ENCODE assay signal across 31 mouse cellular contexts in the genomic region with DNA sequence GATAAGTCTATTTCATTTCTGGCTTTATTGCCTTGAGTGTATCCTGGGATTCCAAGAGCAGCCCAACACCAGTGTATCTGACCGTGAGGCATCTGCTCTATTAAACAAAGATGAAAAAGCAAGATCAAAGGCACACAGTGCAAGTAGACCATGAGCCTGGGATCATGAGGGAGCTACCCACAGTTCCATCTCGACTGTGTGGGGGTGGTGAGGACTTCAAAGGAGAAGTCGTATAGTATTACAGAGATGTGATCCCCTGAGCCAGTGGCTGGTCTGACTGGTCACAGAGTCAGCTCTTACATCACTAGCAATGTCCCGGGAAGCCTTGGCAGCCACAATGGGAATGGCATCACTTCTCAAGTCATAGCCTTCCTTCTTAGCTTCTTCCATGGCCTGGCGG.
DNase-seq lines count a peak whose midpoint lies in the region; ATAC-seq lines count a peak whose summit lies in the region.
"Had no signal": no experiment of that assay in that cellular context is flagged by ENCODE, and none has a peak within 500 bp of the region (broad histone marks: within the 10 kb centered on the region; RNA-seq: fewer than 3 reads in every experiment).

No protein-coding gene starts in this region.

- DNase-seq in embryo, embryonic 10 days (ENCODE audit: low spot score): peak; percentile 5
- no peak for DNase-seq in embryo, embryonic 10.5 days (ENCODE audit: low spot score)
- peak; percentile 41 for DNase-seq in gastrocnemius, postnatal 25 days
- DNase-seq in gastrocnemius, adult 8-10 months (ENCODE audit: low spot score in 2 of 2): no peak
- no peak for DNase-seq in kidney, postnatal 14 days
- peak; percentile 73 for DNase-seq in skeletal muscle tissue, adult 2 months (ENCODE audit: low read depth, low spot score)
- DNase-seq: adrenal gland, adult 8-10 months; cerebellum, adult 2 months; cerebellum, postnatal 14 days; forebrain, postnatal 0 days; heart, postnatal 36 days; kidney, adult 9 months; layer of hippocampus, postnatal 36 days; liver, embryonic 13.5 days; lung, adult 18-20 months; lung, postnatal 4 days; right cerebral cortex, postnatal 25 days; spleen, adult 18-20 months; thymus, postnatal 14 days had no signal

- no peaks in the 10 kb centered on the region for H3K27me3 ChIP-seq in kidney, embryonic 16.5 days (ENCODE audit: insufficient read depth, low read length)
- H3K27me3 ChIP-seq: embryonic facial prominence, embryonic 15.5 days; forebrain, embryonic 12.5 days; hindbrain, embryonic 12.5 days; limb, embryonic 15.5 days; liver, embryonic 13.5 days; megakaryocyte, embryonic 14.5 days; midbrain, embryonic 12.5 days had no signal

- no peak overlapping the region for H3K27ac ChIP-seq in kidney, embryonic 16.5 days (ENCODE audit: low read length)
- H3K27ac ChIP-seq: embryonic facial prominence, embryonic 15.5 days; forebrain, embryonic 12.5 days; heart, embryonic 10.5 days; hindbrain, embryonic 12.5 days; hindbrain, postnatal 0 days; limb, embryonic 10.5 days; limb, embryonic 15.5 days; liver, embryonic 13.5 days; midbrain, embryonic 12.5 days had no signal

- no peak overlapping the region for H3K4me3 ChIP-seq in kidney, embryonic 16.5 days (ENCODE audit: low read length)
- H3K4me3 ChIP-seq: embryonic facial prominence, embryonic 15.5 days; forebrain, embryonic 12.5 days; heart, embryonic 10.5 days; hindbrain, embryonic 12.5 days; limb, embryonic 10.5 days; limb, embryonic 15.5 days; liver, embryonic 13.5 days; megakaryocyte, embryonic 14.5 days; midbrain, embryonic 12.5 days had no signal

- WGBS in kidney, embryonic 16.5 days: 31% methylated on average over 5 of the region's 5 CpGs

- H3K4me2 ChIP-seq in kidney, embryonic 16.5 days (replicated peaks; ENCODE audit: low read depth, low read length): no peak overlapping the region
- H3K4me2 ChIP-seq: embryonic facial prominence, embryonic 15.5 days; forebrain, embryonic 12.5 days; hindbrain, embryonic 12.5 days; limb, embryonic 15.5 days; liver, embryonic 13.5 days; midbrain, embryonic 12.5 days had no signal

- ATAC-seq in kidney, embryonic 16.5 days (ENCODE audit: low FRiP score, low TSS enrichment): peak; percentile 71; the same call in 1 of the 2 replicates
- ATAC-seq: forebrain, postnatal 0 days; hindbrain, postnatal 0 days; lung, postnatal 0 days had no signal

- no peaks in the 10 kb centered on the region for H3K9me3 ChIP-seq in kidney, embryonic 16.5 days (ENCODE audit: low read length)
- H3K9me3 ChIP-seq: embryonic facial prominence, embryonic 15.5 days; forebrain, embryonic 12.5 days; G1E; heart, embryonic 10.5 days; hindbrain, embryonic 12.5 days; limb, embryonic 10.5 days; limb, embryonic 15.5 days; liver, embryonic 13.5 days; megakaryocyte, embryonic 14.5 days; midbrain, embryonic 12.5 days had no signal

- no peak overlapping the region for H3K9ac ChIP-seq in kidney, embryonic 16.5 days (replicated peaks; ENCODE audit: low read length)
- H3K9ac ChIP-seq: embryonic facial prominence, embryonic 15.5 days; forebrain, embryonic 12.5 days; forebrain, postnatal 0 days; hindbrain, embryonic 12.5 days; limb, embryonic 15.5 days; liver, embryonic 13.5 days; midbrain, embryonic 12.5 days had no signal

- H3K36me3 ChIP-seq in kidney, embryonic 16.5 days (ENCODE audit: insufficient read depth, low read length): no peaks in the 10 kb centered on the region
- H3K36me3 ChIP-seq: embryonic facial prominence, embryonic 15.5 days; forebrain, embryonic 12.5 days; G1E; heart, embryonic 10.5 days; hindbrain, embryonic 12.5 days; limb, embryonic 10.5 days; limb, embryonic 15.5 days; liver, embryonic 13.5 days; midbrain, embryonic 12.5 days had no signal

- no peaks in the 10 kb centered on the region for H3K4me1 ChIP-seq in kidney, embryonic 16.5 days (ENCODE audit: insufficient read depth, low read length)
- H3K4me1 ChIP-seq: forebrain, embryonic 12.5 days; heart, embryonic 10.5 days; hindbrain, embryonic 12.5 days; limb, embryonic 10.5 days; limb, embryonic 15.5 days; liver, embryonic 13.5 days; midbrain, embryonic 12.5 days had no signal

Comparison
In these comparisons a context has a peak if more than half of its experiments do, and no peak if none do; other contexts are left out.
1. DNase-seq: peak in embryo, embryonic 10 days (single experiment), gastrocnemius, postnatal 25 days (single experiment) and skeletal muscle tissue, adult 2 months (single experiment); none in embryo, embryonic 10.5 days (single experiment), gastrocnemius, adult 8-10 months (0 of 2) and kidney, postnatal 14 days (single experiment).